Mouse (Mus musculus) adrenal gland, postnatal 36 days (tissue): ENCODE measurements around the gene Ifi47. TPM values are rescaled to one million over a fixed set of nuclear protein-coding genes. Genes with fewer than 3 reads are reported as not detected.

Source experiments
- total RNA-seq, 2 experiments: library from RNA; stranded (reverse); gene quantifications; 2 replicates each; pipeline ENCODE4 v1.2.3; 2021

Gene Ifi47
- total RNA-seq, 2 experiments from 2014 or later: 3.9 to 6.6 TPM

Other genes with a start within 250 kb of the Ifi47 start
- gene Gm12184, start 249.9 kb upstream of the Ifi47 start, total RNA-seq: 1 to 10 TPM; 1.4 to 3.2 TPM
- gene Irgm1, start 204.9 kb upstream of the Ifi47 start, total RNA-seq: 10 to 100 TPM; 23.9 to 24.5 TPM
- 1 to 10 TPM; 2.0 to 2.8 TPM for gene Gm5431, start 174.4 kb upstream of the Ifi47 start, total RNA-seq
- 1 to 10 TPM; 4.8 to 5.5 TPM for gene Psme2b, start 130.4 kb upstream of the Ifi47 start, total RNA-seq
- not detected for gene Olfr56, start 97.7 kb upstream of the Ifi47 start, total RNA-seq
- gene 9930111J21Rik1, start 97.2 kb upstream of the Ifi47 start, total RNA-seq: 1 to 10 TPM; 2.4 to 3.6 TPM
- 1 to 10 TPM; 2.5 to 3.4 TPM for gene Gm12185, start 84.4 kb upstream of the Ifi47 start, total RNA-seq
- 1 to 10 TPM; 3.5 to 4.6 TPM for gene Tgtp1, start 82.4 kb upstream of the Ifi47 start, total RNA-seq
- 1 to 10 TPM; 2.5 to 4.8 TPM for gene 9930111J21Rik2, start 25.3 kb upstream of the Ifi47 start, total RNA-seq
- gene Tgtp2, start 12.4 kb upstream of the Ifi47 start, total RNA-seq: 1 to 10 TPM; 2.4 to 3.6 TPM
- 1 to 10 TPM; 1.1 to 2.1 TPM for gene Olfr1396, start 38.3 kb downstream of the Ifi47 start, total RNA-seq
- gene Olfr1395, start 65.7 kb downstream of the Ifi47 start, total RNA-seq: not detected
- not detected for gene Olfr1394, start 77.8 kb downstream of the Ifi47 start, total RNA-seq
- gene Btnl9, start 110.6 kb downstream of the Ifi47 start, total RNA-seq: 10 to 100 TPM; 20.0 to 48.6 TPM
- 10 to 100 TPM; 29.7 to 33.3 TPM for gene Zfp62, start 126.7 kb downstream of the Ifi47 start, total RNA-seq
- 100 to 1,000 TPM; 113 to 135 TPM for gene Mgat1, start 167.6 kb downstream of the Ifi47 start, total RNA-seq
- not detected for gene Olfr1393, start 201.7 kb downstream of the Ifi47 start, total RNA-seq
- gene Olfr1392, start 208.7 kb downstream of the Ifi47 start, total RNA-seq: not detected
- gene Olfr10, start 228.2 kb downstream of the Ifi47 start, total RNA-seq: not detected
- gene Olfr1391, start 246.2 kb downstream of the Ifi47 start, total RNA-seq: not detected